Mouse (Mus musculus) heart, postnatal 10 days (tissue): ENCODE measurements around the gene Car14. TPM values are rescaled to one million over a fixed set of nuclear protein-coding genes. Genes with fewer than 3 reads are reported as not detected.

Experiments used
- DNase-seq, 2 experiments: peaks; one replicate each; pipeline ENCODE4 v3.0.0; 2021
- intact Hi-C: fragments of 180-260 bp; cut with DNase I; formaldehyde crosslinking; loops from one replicate; pipeline ENCODE4 v1.15.1; 2025
- total RNA-seq, 2 experiments: library from RNA; stranded (reverse); gene quantifications; 2 replicates each; pipeline ENCODE4 v1.2.3; 2021

Car14 gene
- total RNA-seq, 2 experiments from 2014 or later = 142 to 150 TPM

DNA sequence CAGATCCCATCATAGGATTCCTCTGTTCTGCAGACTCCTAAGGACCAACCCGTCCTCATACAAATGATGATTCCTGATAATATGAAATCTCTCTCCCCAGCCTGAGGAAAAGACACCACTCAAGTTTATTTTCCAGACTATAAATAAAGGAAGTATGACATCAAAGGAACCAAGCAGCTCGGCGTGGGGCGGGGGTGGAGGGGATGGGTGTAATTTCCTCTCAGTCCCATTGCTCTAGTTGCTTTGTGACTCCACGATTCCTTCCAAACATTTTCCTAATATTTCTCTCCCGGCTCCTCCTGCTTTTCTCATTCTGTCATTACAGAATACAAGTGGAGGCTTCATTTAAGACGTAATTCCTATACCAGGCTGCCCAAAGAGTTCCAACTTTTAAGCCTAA lies 11.4 kb downstream of the Car14 start:
- peak in 1 of 2 experiments; percentile 48 for DNase-seq

DNA sequence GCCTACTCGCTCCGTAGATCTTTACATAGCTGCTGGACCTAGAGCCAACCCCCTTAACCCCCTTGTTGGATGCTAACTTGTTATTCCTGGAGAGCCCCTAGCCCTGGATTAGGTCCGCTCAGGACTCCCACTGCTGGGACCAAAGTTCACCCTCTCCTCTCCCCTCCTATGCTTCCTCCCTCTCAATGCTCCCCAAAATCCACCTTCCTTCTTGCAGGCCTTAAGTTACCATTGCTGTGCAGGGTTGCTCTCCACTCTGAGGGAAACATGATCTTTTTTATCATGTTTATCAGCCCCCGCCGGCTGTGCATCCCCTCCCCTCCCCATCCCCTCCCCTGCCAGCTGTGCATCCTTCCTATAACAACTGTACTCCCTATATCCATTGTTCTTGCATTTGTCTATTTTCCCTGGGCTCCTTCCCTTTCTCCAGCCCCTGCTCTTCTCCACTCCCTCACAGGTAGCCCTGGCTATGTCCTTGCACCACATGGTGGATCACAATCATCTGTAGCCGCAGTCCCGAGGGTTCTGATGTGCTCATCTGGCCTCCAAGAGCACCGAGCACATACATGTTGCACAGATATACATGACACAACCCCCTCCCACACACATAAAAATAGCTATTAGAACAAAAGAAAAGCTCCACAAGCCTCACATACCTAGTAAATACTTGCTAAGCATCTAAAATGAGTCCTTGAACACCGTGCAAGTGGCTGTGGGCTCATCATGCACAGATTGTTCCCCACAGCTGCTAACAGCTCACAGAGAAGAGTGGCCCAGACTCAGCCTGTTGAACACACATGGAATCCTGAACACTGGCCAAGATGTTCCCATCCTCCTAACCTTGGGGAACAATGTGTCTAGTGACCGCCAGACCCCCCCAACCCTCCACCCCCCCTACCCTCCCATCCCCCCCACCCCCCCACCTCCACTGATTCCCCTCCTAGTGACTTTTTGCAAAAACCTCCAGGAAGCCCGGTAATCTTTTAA lies 12.1 kb downstream of the Car14 start:
- intact Hi-C loops = no loop called here
- peak in 1 of 2 experiments; percentile 43 for DNase-seq

More for the DNA sequence above, 11.4 kb downstream of the Car14 start:
- intact Hi-C loops = no loop called here

- peak; percentile 69 to 71 for DNase-seq
- intact Hi-C loops = loop anchor here (2.0 kb wide), 1 partner anchor 15 kb away; no protein-coding TSS in a partner anchor
Measured at GRCm38 (mm10) chr3:95891211-95892065, 13.1 kb downstream of the Car14 start, which contains the start of gene BC028528. BC028528 (minus strand) TSS chr3:95892005.

DNA sequence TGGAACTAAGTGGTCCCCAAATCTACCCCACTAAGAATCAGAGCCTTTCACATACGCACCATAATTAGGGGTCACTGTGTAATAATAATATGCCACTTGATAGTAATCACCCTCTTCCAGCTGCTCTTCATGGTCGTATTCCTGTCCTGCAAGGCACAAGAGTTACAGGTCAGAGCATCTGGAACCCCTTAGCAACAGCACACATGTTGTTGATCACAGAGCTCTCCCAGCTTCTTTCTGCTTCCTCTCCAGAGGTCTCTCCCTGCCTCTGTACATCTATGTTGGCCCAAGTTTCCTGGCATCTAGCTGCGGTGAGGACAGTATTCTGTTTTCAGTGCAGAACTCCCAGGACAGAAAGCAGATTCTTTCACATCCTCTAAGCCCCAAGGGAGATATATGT lies 14.8 kb downstream of the Car14 start:
- no peak for DNase-seq
- intact Hi-C loops = loop anchor here (2.0 kb wide), 1 partner anchor 17 kb away; no protein-coding TSS in a partner anchor

DNA sequence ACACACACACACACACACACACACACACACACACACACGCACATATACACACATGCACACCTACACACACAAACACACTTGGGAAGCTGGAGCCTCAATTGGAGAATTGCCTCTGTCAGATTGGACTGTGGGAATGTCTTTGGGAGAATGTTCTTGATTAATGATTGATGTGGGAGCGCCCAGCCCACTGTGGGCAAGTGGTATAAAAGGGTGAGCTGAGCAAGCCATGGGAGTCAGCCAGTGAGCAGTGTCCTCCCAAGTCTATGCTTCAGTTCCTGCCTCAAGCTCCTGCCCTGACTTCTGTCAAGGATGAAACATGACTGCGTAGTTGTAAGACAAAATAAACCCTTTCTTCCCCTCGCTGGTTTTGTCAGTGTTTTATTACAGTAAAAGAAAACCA lies 16.9 kb downstream of the Car14 start:
- DNase-seq = no peak
- intact Hi-C loops = no loop called here

- intact Hi-C loops = loop anchor here (5.0 kb wide), 1 partner anchor 78 kb away; no protein-coding TSS in a partner anchor
Measured at GRCm38 (mm10) chr3:95884400-95884799, 20.1 kb downstream of the Car14 start.

GRCm38 (mm10) chr3:95882816-95883425 lies 21.6 kb downstream of the Car14 start:
- intact Hi-C loops = loop anchor here (1.0 to 5.0 kb wide), 3 partner anchors 21 to 79 kb away; no protein-coding TSS in a partner anchor
- DNase-seq = peak; percentile 85 to 89

More at GRCm38 (mm10) chr3:95884400-95884799, 20.1 kb downstream of the Car14 start:
- no peak for DNase-seq

DNA sequence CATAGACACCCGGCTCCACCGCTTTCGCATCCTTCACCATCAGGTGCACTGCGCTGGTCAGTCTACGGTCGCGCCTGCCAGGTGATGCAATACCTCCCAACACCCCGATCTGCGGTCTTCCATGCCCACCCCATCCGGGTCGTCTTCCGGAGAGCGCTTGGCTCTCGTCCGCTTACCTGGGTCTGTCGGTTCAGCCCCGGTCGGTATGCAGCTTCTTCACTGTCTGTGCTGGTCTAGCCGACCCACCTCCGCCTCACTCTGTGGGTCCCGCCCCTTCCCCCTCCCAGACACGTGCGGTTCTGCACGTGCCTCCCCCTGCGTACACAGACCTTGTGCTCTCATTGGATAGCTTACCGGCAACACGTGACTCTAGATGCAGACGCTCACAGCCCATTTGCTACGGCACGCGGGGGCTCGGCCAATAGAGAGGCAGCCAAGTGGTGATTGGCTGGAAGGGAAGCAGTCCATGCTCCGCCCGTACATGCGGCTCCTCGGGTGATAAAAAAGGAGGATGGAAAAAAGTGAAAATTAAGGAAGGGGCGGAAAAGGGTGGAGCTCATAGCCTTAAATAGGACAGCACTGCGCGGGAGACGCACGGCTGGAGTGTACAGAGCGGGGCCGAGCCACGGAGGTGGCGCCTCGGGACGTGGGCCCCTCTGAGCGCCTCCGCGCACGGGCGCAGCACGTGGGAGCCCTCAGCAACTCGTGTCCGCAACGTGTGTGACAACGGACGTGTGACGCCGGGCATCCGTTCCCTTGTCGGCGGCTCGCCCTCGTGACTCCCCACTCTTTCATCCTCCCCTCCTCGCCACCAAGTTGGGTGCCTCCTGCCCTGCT lies 22.3 kb downstream of the Car14 start, which contains the start of gene Ciart:
Gene Ciart, minus strand, starts transcription at position 273 of the 837 bp plus-strand sequence.
- intact Hi-C loops = loop anchor here (1.0 to 5.0 kb wide), 2 partner anchors 20 to 80 kb away; no protein-coding TSS in a partner anchor
- DNase-seq = peak; percentile 96

GRCm38 (mm10) chr3:95879063-95879462 lies 25.4 kb downstream of the Car14 start:
- DNase-seq = no peak
- intact Hi-C loops = no loop called here

GRCm38 (mm10) chr3:95872048-95872447 lies 32.4 kb downstream of the Car14 start:
- intact Hi-C loops = no loop called here
- DNase-seq = peak in 1 of 2 experiments; percentile 18

DNA sequence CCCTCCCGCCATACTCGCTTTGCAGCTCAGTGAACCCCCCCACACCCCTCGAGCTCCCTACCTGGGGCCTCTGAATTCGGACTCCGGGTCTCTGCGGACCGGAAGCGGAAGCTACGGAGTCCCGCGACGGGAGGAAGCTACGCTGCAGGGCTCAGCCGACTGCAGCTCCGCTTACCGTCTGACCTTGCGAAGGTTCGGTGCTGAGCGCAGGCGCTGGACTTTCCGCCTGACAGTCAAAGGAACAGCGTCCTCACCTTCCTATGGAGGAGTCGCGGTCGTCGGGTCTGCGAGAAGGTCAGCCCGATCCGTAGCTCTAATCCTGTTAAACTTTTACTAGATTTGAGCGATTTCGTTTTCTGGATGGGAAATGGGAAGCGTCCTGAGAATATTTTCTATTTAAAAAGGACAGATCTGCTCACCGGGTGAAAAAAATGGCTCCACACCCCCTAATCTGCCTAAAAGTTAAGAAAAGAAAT lies 33.1 kb downstream of the Car14 start, which contains the start of gene Mrps21:
Gene Mrps21, minus strand, starts transcription at position 128 of the 476 bp plus-strand sequence.
- DNase-seq = peak; percentile 92
- intact Hi-C loops = no loop called here

- intact Hi-C loops = no loop called here
- no peak for DNase-seq
Measured at GRCm38 (mm10) chr3:95870976-95871375, 33.5 kb downstream of the Car14 start.

DNA sequence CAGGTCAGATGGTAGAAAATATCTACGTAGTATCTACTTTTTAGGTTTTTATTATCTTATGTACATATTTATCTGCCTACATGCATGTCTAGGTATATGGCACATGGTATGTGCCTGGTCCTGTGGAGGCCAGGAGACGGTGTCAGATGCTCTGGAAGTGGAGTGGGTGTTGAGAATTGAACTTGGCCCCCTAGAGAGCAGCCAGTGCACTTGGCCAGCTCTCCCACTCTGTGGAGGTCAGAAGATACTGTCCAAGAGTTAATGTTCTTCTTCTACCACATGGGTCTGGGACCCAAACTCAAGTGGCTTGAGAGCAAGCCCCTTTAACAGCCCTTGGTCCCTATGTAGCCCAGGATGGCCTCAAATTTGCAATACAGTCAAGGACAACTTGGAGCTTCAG lies 37.1 kb downstream of the Car14 start:
- no peak for DNase-seq
- intact Hi-C loops = no loop called here

DNA sequence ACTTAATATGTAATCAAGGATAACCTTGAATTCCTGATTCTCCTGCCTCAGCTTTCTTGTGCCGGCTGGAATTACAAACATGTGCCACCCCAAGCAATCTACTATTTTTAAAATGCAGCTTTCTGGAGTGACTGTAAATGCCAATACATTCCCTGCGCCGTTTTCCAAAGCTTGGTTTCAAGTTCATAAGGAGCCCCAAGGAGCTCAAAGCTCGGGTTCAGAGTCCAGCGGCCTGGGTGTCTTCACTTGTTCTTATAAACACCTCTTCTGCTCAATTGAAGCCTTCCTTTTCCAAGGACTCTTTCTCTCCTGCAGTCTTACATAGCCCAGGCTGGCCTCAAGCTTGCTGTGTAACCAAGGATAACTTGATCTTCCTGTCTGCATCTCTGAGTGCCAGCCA lies 38.4 kb downstream of the Car14 start:
- intact Hi-C loops = no loop called here
- no peak for DNase-seq

- no peak for DNase-seq
- intact Hi-C loops = no loop called here
Measured at GRCm38 (mm10) chr3:95865571-95865970, 38.9 kb downstream of the Car14 start.

GRCm38 (mm10) chr3:95865050-95865449 lies 39.4 kb downstream of the Car14 start:
- DNase-seq = peak; percentile 20 to 41
- intact Hi-C loops = no loop called here

GRCm38 (mm10) chr3:95863578-95863977 lies 40.9 kb downstream of the Car14 start:
- intact Hi-C loops = loop anchor here (2.0 kb wide), 1 partner anchor 189 kb away; no protein-coding TSS in a partner anchor
- DNase-seq = no peak

DNA sequence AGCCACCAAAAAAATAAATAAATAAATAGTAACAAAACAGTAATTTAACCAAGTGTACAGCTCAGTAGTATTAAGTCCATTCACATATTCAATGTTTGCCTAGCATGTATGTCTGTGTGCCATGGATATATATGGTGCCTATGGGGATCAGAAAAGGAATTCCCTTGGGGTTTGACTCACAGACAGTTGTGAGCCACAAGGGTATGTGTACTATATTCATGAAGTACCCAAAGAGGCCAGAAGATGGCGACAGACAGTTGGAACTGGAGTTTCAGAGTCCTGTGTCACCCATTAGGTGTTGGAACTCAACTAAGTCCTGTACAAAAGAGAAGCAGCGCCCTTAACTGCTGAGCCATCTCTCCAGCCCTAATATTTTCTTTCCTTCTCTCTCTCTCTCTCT lies 42.7 kb downstream of the Car14 start:
- DNase-seq = peak; percentile 89 to 94
- intact Hi-C loops = loop anchor here (1.0 to 2.0 kb wide), 4 partner anchors 21 to 191 kb away; partner anchors contain the start of gene Ciart

GRCm38 (mm10) chr3:95861216-95861615 lies 43.3 kb downstream of the Car14 start:
- intact Hi-C loops = loop anchor here (2.0 kb wide), 1 partner anchor 100 kb away; no protein-coding TSS in a partner anchor
- peak in 1 of 2 experiments; percentile 34 for DNase-seq
